Mouse (Mus musculus): ENCODE results near the gene Crb2.

DNA sequence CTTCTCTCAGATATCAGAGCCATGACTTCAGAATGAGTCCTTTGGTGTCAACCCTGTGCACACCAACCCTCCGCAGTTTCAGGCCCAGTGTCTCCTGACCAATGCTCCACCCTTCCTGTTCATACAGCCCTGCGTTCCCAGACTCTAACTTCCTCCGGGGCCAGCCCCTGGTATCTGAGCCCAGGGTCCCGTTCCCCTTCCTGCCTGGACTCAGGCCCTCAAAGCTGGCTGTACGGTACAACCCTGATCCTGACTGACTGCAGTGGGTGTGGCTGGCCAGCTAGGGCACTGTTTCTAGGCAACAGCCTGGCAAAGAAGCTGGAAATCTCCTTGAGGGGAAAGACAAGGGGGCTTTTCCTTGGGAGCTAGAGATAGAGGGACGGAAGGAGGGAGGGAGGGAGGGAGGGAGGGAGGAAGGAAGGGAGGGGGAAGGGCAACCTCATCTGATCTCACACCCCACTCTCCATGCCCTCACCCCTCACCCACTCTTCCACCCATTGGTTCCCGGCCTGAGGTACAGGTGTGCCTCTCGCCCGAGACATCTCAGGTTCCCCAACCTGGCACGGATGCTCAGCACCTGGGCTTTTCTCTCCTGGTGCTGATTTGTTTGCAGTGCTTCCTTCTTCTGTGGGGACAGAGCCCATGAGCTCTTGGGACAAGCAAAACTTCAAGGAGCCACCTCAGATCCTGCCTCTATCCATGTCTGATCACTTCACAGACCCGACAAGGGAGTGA, 9.9 kb upstream of the Crb2 start:
- TF ChIP-seq POLR2A (IDR thresholded peaks at IDR 0.05; ENCODE audit: insufficient read depth, low read depth, low read length), result no peak
- TF ChIP-seq CTCF (IDR thresholded peaks at IDR 0.05), result no peak

All from heart, adult 2 months (tissue).